Mouse (Mus musculus): Measurements from ENCODE around the gene Kctd12b. TPM values are rescaled to one million over a fixed set of nuclear protein-coding genes. Genes with fewer than 3 reads are reported as not detected.
"Not testable (repeated sequence)": the region's sequence is repeated elsewhere in the genome, so short reads cannot be mapped to it uniquely, and the experiment has no call there.

Kctd12b gene
- polyA plus RNA-seq (2016; fragmentation: Nextera tagmentation; extraction: Ambion mirVana), result 5.3 and 6.5 TPM in 2 replicates

DNA sequence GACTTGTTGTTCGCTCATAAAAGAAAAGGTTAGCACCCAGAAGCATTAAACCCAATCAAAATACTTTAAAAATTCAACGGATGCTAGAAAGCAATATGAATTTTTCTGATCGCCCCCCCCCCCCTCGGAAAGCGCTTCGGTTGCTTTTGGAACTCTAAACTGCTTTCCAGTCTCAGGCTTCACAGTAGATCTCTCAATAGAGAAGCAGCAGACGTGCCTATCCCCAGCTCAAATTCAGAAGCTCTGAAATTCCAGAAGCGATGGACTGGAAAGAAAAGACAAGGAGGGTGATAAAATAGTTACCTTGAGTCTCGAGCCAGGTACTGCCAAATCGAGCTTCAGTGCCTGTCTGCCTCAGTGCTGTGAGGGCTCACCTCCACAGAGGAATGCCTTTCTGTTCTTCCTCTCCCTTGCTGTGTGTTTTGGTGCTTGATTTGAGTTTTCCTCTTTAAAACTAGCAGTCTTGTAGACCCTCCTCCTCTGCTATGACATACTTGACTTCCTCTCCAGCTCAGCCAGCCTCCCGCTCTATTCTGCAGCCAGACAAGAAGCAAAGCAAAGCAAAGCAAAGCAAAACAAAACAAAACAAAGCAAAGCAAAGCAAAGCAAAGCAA lies at the start of gene Kctd12b:
Gene Kctd12b, minus strand, starts transcription at position 610 of the 614 bp plus-strand sequence.
- 30% methylated on average over 11 of the region's 11 CpGs for WGBS
- Histone ChIP-seq H3K4me2 (peak within 1 kb of the TSS; percentile 42), H3K27ac (peak within 1 kb of the TSS; percentile 50; the same call in 1 of the 2 replicates), H3K9me3 (no peaks in the 10 kb centered on the region), H3K4me3 (replicated peaks) (peak within 1 kb of the TSS; percentile 30), H3K36me3 (no peaks in the 10 kb centered on the region), H3K4me1 (replicated peaks) (no peaks in the 10 kb centered on the region), H3K27me3 (0 out of 2 replicates have a peak, but pooled peaks cover 5% of the 10 kb centered on the region), H3K9ac (replicated peaks) (0 out of 2 replicates have a peak within 1 kb of the TSS, but pooled peaks have one; percentile 19)
- no peak; the same call in 1 of the 2 replicates for ATAC-seq (ENCODE audit: insufficient number of reproducible peaks, insufficient read depth, low FRiP score, low TSS enrichment, low read depth)

DNA sequence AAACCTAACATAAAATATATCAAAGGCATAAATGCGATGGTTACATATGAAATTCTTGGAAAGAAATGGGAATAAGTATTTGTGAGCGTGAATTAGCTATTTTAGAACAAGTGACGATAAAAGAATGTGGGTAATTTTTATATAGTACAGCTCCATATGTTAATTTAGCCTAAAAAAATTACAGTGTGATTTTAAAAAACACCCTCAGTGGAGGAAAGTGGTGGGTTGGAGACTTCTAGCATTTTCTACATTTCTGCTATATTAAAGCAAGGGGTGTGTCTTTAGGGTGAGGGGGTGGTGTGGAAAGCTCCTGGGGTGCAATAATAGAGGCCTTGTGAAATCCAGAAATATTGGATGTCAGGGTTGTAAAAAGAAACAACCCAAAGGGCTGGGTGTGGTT lies 46.3 kb upstream of the Kctd12b start:
- no peaks in the 10 kb centered on the region; the same call in 1 of the 2 replicates for H3K27me3 ChIP-seq
- no peak overlapping the region for H3K4me3 ChIP-seq (replicated peaks)
- H3K4me1 ChIP-seq (replicated peaks), result no peaks in the 10 kb centered on the region
- H3K9me3 ChIP-seq, result no peaks in the 10 kb centered on the region
- H3K4me2 ChIP-seq, result no peak overlapping the region
- no peak overlapping the region for H3K27ac ChIP-seq
- H3K9ac ChIP-seq (replicated peaks), result no peak overlapping the region
- 90% methylated on average over 3 of the region's 3 CpGs for WGBS
- 0 out of 2 replicates have a peak, but pooled peaks cover 4% of the 10 kb centered on the region for H3K36me3 ChIP-seq
- no peak for ATAC-seq (ENCODE audit: insufficient number of reproducible peaks, insufficient read depth, low FRiP score, low TSS enrichment, low read depth)

DNA sequence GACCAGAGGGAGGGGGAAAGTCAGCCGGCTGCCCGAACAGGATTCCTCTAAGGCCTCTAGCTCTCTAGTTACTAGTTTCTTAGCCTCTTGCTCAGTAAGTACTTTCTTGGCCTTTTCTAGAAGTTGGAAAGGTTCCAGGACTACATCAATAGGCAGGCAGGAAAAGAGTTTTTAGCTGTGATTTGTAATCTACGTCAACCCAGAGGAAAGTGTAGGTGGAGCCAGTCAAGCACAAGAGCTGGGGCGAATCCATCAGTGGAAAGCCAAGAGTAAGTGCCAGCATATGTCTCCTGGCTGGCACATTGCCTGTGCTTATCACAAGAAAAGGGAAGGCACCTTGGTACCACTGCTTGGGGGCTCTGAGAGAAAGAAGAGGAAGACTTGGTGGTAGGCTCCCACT lies 39.5 kb upstream of the Kctd12b start:
- Histone ChIP-seq H3K27me3 (no peaks in the 10 kb centered on the region; the same call in 1 of the 2 replicates), H3K36me3 (peaks cover 21% of the 10 kb centered on the region; the same call in 1 of the 2 replicates), H3K4me1 (replicated peaks) (no peaks in the 10 kb centered on the region), H3K9ac (replicated peaks) (no peak overlapping the region), H3K9me3 (no peaks in the 10 kb centered on the region), H3K4me2 (no peak overlapping the region), H3K27ac (no peak overlapping the region), H3K4me3 (replicated peaks) (no peak overlapping the region)
- WGBS, result 87% methylated on average over 4 of the region's 4 CpGs
- no peak for ATAC-seq (ENCODE audit: insufficient number of reproducible peaks, insufficient read depth, low FRiP score, low TSS enrichment, low read depth)

DNA sequence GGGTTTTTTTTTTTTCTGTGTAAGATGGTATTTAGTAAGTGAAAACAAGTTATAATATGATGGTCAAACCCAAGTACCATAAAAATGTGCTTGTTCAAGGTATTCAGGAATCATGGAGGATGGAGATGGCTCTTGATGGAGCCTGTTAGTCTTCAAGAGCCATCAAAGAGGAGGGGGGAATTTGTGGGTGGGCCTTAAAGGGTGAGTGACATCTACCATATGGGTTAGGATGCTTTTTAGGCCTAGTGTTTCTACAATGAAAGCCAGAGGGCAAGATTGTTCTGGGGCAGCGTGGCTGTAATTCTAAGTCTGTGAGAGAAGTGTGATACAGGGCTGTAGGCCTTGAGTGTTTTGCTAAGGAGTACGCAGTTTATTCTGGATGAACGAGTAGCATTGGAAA lies 28.2 kb upstream of the Kctd12b start:
- Histone ChIP-seq H3K27ac (peak overlapping the region; percentile 35; the same call in 1 of the 2 replicates), H3K9ac (replicated peaks) (no peak overlapping the region), H3K4me3 (replicated peaks) (peak overlapping the region; percentile 48), H3K9me3 (no peaks in the 10 kb centered on the region), H3K4me2 (peak overlapping the region; percentile 58), H3K36me3 (0 out of 2 replicates have a peak, but pooled peaks cover 3% of the 10 kb centered on the region), H3K4me1 (replicated peaks) (no peaks in the 10 kb centered on the region), H3K27me3 (no peaks in the 10 kb centered on the region; the same call in 1 of the 2 replicates)
- WGBS, result 27% methylated on average over 3 of the region's 3 CpGs
- no peak for ATAC-seq (ENCODE audit: insufficient number of reproducible peaks, insufficient read depth, low FRiP score, low TSS enrichment, low read depth)

DNA sequence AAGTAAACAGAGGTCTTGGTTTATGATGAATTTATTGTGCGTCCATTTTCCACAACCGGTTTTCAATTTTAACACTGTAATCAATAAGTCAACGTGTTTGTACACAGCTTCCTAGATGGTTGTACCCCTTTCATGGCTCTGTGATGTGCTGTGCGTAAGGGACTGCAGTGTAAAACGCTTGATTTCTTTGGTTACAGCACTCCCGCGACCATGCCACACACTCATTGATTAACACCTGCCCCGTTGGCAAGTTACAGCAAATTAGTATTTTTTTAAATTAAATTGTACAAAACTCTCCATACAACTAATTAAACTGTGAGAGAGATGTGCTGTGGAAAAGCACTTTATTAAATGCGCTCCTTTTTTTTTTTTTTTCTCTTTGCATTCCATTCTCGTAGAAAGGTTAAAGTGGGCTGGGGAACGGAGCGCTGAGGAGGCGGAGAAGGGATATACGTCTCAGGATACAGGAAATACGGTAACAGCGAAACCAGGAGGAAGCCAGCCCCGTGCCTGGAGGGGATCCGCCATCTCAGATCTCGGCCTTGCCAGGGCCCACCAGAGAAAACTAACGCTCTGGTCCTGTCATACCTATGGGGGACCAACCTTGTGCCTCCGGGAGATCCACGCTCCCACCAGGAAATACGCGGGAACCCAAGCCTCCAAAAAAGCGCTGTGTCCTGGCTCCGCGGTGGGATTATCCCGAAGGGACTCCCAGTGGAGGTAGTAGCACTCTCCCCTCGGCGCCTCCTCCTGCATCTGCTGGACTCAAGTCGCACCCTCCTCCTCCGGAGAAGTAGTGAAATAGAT lies 27.1 kb upstream of the Kctd12b start, which contains the start of gene Nbdy:
Gene Nbdy, plus strand, starts transcription at position 481 of the 807 bp plus-strand sequence.
- WGBS, result 9% methylated on average over 32 of the region's 32 CpGs
- peak; percentile 78; the same call in 1 of the 2 replicates for ATAC-seq (ENCODE audit: insufficient number of reproducible peaks, insufficient read depth, low FRiP score, low TSS enrichment, low read depth)
- H3K27me3 ChIP-seq, result no peaks in the 10 kb centered on the region; the same call in 1 of the 2 replicates
- peak within 1 kb of the TSS; percentile 58 for H3K4me2 ChIP-seq
- H3K9me3 ChIP-seq, result no peaks in the 10 kb centered on the region
- H3K4me3 ChIP-seq (replicated peaks), result peak within 1 kb of the TSS; percentile 48
- H3K36me3 ChIP-seq, result 0 out of 2 replicates have a peak, but pooled peaks cover 3% of the 10 kb centered on the region
- no peaks in the 10 kb centered on the region for H3K4me1 ChIP-seq (replicated peaks)
- H3K27ac ChIP-seq, result peak within 1 kb of the TSS; percentile 87
- peak within 1 kb of the TSS; percentile 70 for H3K9ac ChIP-seq (replicated peaks)

DNA sequence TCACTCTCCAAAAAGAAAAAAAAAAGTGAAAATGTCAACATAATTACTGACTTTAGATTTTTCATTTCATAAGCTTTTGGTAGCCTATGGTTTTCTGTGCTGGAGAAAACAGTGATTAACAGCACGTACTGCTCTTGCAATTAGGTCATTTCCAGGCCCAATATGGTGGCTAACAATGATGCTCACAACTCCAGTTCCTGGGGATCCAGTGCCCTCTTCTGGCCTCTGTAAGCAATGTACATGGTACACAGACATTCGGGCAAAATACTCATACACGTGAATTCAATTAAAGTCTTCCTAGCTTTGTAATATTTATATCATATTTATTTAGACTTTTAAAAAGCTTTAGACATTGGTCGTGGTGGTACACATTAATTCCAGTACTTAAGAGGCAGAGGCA lies 23.4 kb upstream of the Kctd12b start:
- Histone ChIP-seq H3K27ac (no peak overlapping the region), H3K9me3 (no peaks in the 10 kb centered on the region), H3K36me3 (no peaks in the 10 kb centered on the region), H3K27me3 (peaks cover 3% of the 10 kb centered on the region; the same call in 1 of the 2 replicates), H3K4me2 (no peak overlapping the region), H3K9ac (replicated peaks) (no peak overlapping the region), H3K4me3 (replicated peaks) (no peak overlapping the region), H3K4me1 (replicated peaks) (no peaks in the 10 kb centered on the region)
- no peak for ATAC-seq (ENCODE audit: insufficient number of reproducible peaks, insufficient read depth, low FRiP score, low TSS enrichment, low read depth)
- 24% methylated on average over 4 of the region's 4 CpGs for WGBS

DNA sequence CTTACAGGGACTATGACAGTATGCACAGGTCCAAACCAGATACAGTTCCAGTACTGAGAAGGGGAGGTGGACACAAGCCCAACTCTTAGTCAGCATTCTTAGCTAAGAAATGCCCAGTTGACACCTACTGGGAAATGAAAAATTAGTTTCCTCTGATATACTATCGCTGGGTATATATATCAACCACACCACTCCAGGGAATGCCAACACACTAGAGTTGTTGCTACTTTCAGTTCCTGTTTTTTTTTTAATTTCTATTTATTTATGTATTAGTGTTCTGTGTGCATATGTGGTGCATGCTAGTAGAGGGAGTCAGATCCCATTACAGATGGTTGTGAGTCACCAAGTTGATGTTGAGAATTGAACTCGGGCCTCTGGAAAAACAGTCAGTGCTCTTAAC lies 20.5 kb upstream of the Kctd12b start:
- Histone ChIP-seq H3K4me2 (no peak overlapping the region), H3K4me1 (replicated peaks) (no peaks in the 10 kb centered on the region), H3K27me3 (peaks cover 3% of the 10 kb centered on the region; the same call in 1 of the 2 replicates), H3K9me3 (no peaks in the 10 kb centered on the region), H3K27ac (no peak overlapping the region), H3K36me3 (no peaks in the 10 kb centered on the region), H3K9ac (replicated peaks) (no peak overlapping the region), H3K4me3 (replicated peaks) (no peak overlapping the region)
- no peak for ATAC-seq (ENCODE audit: insufficient number of reproducible peaks, insufficient read depth, low FRiP score, low TSS enrichment, low read depth)
- 90% methylated on average over 2 of the region's 2 CpGs for WGBS

DNA sequence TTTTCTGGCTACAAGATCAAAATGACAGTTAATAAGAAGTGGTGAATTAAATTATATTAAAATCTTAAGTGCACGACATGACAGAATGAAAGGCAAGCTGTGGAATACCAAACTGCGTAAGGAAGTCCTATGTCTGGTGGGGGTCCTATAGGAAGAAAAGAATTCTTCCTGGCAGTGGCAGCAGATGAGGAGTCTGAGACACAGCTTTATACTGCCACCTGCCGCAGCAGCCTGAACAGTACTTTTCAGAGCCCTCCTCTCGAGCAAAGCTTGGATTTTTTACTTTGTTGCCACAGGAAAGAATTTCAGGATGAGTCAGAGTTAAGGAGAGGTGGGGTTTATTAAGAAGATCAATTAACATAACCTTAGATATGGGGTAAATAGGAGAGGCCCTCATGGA lies 11.5 kb upstream of the Kctd12b start:
- no peak overlapping the region for H3K4me2 ChIP-seq
- ATAC-seq (ENCODE audit: insufficient number of reproducible peaks, insufficient read depth, low FRiP score, low TSS enrichment, low read depth), result no peak
- no peak overlapping the region for H3K4me3 ChIP-seq (replicated peaks)
- H3K27ac ChIP-seq, result no peak overlapping the region
- H3K9ac ChIP-seq (replicated peaks), result no peak overlapping the region
- H3K4me1 ChIP-seq (replicated peaks), result no peaks in the 10 kb centered on the region
- 29% methylated on average over 4 of the region's 4 CpGs for WGBS
- H3K36me3 ChIP-seq, result no peaks in the 10 kb centered on the region
- no peaks in the 10 kb centered on the region for H3K9me3 ChIP-seq
- no peaks in the 10 kb centered on the region; the same call in 1 of the 2 replicates for H3K27me3 ChIP-seq

DNA sequence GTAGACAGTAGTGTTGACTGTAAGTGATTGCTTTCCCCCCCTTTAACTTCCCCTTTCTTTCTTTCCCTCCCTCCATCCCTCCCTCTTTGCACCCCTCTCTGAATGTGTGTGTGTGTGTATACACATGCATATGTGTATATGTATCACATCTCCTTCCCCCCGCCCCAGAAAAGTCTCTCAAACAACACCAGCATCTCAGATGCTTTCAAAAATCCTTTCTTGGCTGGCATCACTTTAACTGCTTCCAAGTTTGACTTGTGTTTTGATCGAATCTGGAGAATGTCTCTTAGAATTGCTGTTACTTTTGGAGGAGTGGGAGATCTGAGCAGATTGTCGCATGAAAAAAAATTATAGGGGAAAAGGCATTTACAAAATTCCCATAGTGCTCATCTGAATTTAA lies 4.3 kb upstream of the Kctd12b start:
- no peaks in the 10 kb centered on the region for H3K4me1 ChIP-seq (replicated peaks)
- no peak overlapping the region for H3K4me3 ChIP-seq (replicated peaks)
- H3K27me3 ChIP-seq, result no peaks in the 10 kb centered on the region
- H3K4me2 ChIP-seq, result no peak overlapping the region
- no peak overlapping the region for H3K9ac ChIP-seq (replicated peaks)
- no peaks in the 10 kb centered on the region for H3K9me3 ChIP-seq
- WGBS, result 68% methylated on average over 3 of the region's 3 CpGs
- H3K36me3 ChIP-seq, result no peaks in the 10 kb centered on the region
- no peak for ATAC-seq (ENCODE audit: insufficient number of reproducible peaks, insufficient read depth, low FRiP score, low TSS enrichment, low read depth)
- H3K27ac ChIP-seq, result no peak overlapping the region

DNA sequence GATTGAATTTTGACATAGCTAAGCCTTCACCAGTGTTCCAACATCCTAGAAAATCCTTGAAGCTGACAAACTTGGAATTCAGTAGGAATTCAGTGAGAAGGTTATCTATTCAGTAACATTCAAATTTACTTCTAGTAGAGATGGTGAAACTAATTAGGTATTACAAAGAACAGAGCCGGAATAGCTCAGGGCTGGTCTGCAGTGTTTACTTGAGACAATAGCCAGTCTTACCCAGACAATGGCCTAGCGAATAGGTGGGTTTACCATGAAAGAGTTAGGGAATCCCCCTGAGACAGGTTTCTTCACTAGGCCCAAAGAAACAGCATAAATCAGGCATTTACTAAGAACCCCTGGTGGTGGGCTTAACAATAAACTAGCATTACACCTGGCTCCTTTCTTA lies 28.0 kb downstream of the Kctd12b start:
- H3K27me3 ChIP-seq; ATAC-seq (ENCODE audit: insufficient number of reproducible peaks, insufficient read depth, low FRiP score, low TSS enrichment, low read depth); H3K4me1 ChIP-seq (replicated peaks); H3K9ac ChIP-seq (replicated peaks); H3K4me2 ChIP-seq; H3K9me3 ChIP-seq; H3K36me3 ChIP-seq; H3K4me3 ChIP-seq (replicated peaks); H3K27ac ChIP-seq: not testable (repeated sequence)
- WGBS, result 71% methylated on average over 2 of the region's 2 CpGs

DNA sequence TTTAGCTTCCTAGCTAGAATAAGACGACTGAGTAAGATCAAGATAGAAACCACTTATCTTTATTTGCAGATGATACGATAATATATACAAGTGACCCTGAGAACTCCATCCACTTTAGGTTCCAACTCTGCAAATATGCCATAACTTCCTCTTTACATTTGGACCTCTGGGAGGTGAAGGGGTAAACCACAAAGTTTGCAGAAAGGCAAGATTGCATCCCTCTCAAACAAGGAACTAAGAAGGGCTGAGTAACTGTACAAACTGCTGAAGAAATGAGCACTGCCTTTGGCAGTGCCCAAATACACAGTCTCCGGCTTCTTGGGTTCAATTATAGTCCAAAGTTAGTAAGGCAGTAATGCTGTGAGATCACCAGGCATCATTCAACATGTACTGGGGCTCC lies 31.3 kb downstream of the Kctd12b start:
- no peak for ATAC-seq (ENCODE audit: insufficient number of reproducible peaks, insufficient read depth, low FRiP score, low TSS enrichment, low read depth)
- Histone ChIP-seq H3K4me2 (no peak overlapping the region), H3K27me3 (0 out of 2 replicates have a peak, but pooled peaks cover 4% of the 10 kb centered on the region), H3K4me3 (replicated peaks) (no peak overlapping the region), H3K36me3 (no peaks in the 10 kb centered on the region), H3K9ac (replicated peaks) (no peak overlapping the region), H3K4me1 (replicated peaks) (no peaks in the 10 kb centered on the region), H3K27ac (no peak overlapping the region), H3K9me3 (no peaks in the 10 kb centered on the region)
- 81% methylated on average over 3 of the region's 3 CpGs for WGBS

All from limb, embryonic 12.5 days (tissue).